Mouse (Mus musculus): ENCODE results near the gene Itih4. TPM values are rescaled to one million over a fixed set of nuclear protein-coding genes. Genes with fewer than 3 reads are reported as not detected.
A peak's percentile ranks its signal among the peaks of the same experiment; 100 is the strongest.

Itih4 gene
- polyA plus RNA-seq, 1 experiment from 2014 or later = 0.40 TPM

GRCm38 (mm10) chr14:30869391-30869801 is 16.9 kb upstream of the Itih4 start:
- peaks cover 16% of the 10 kb centered on the region for H3K36me3 ChIP-seq
- H3K4me3 ChIP-seq = no peak overlapping the region
- H3K4me1 ChIP-seq = peaks cover 42% of the 10 kb centered on the region
- no peak for DNase-seq (ENCODE audit: low spot score)
- no peaks in the 10 kb centered on the region for H3K27me3 ChIP-seq (ENCODE audit: insufficient read depth, poor library complexity, severe bottlenecking)
- WGBS = 66% methylated on average over 8 of the region's 8 CpGs
- no peaks in the 10 kb centered on the region for H3K9me3 ChIP-seq
- H3K27ac ChIP-seq = peak overlapping the region; percentile 85

GRCm38 (mm10) chr14:30870206-30871147 is 15.8 kb upstream of the Itih4 start:
- no peak for DNase-seq (ENCODE audit: low spot score)
- H3K36me3 ChIP-seq = peaks cover 24% of the 10 kb centered on the region

GRCm38 (mm10) chr14:30874095-30874700 is 12.1 kb upstream of the Itih4 start:
- Histone ChIP-seq H3K27me3 (ENCODE audit: insufficient read depth, poor library complexity, severe bottlenecking) (no peaks in the 10 kb centered on the region), H3K36me3 (peaks cover 27% of the 10 kb centered on the region), H3K4me1 (peaks cover 64% of the 10 kb centered on the region), H3K9me3 (no peaks in the 10 kb centered on the region), H3K4me3 (no peak overlapping the region), H3K27ac (peak overlapping the region; percentile 54)
- 62% methylated on average over 18 of the region's 18 CpGs for WGBS
- DNase-seq (ENCODE audit: low spot score) = no peak

More at GRCm38 (mm10) chr14:30870206-30871147, 15.8 kb upstream of the Itih4 start:
- Histone ChIP-seq H3K4me1 (peaks cover 50% of the 10 kb centered on the region), H3K27ac (peak overlapping the region; percentile 85), H3K4me3 (no peak overlapping the region), H3K27me3 (ENCODE audit: insufficient read depth, poor library complexity, severe bottlenecking) (no peaks in the 10 kb centered on the region), H3K9me3 (no peaks in the 10 kb centered on the region)
- WGBS = 66% methylated on average over 25 of the region's 25 CpGs

- H3K27ac ChIP-seq = 0 out of 2 replicates have a peak overlapping the region, but pooled peaks have one; percentile 9
- no peak for DNase-seq (ENCODE audit: low spot score)
- no peak overlapping the region for H3K4me3 ChIP-seq
- H3K4me1 ChIP-seq = peaks cover 64% of the 10 kb centered on the region
- 78% methylated on average over 12 of the region's 12 CpGs for WGBS
- no peaks in the 10 kb centered on the region for H3K9me3 ChIP-seq
- peaks cover 27% of the 10 kb centered on the region for H3K36me3 ChIP-seq
- no peaks in the 10 kb centered on the region for H3K27me3 ChIP-seq (ENCODE audit: insufficient read depth, poor library complexity, severe bottlenecking)
These were observed 11.0 kb upstream of the Itih4 start for GRCm38 (mm10) chr14:30875130-30875865.

- Histone ChIP-seq H3K27ac (0 out of 2 replicates have a peak overlapping the region, but pooled peaks have one; percentile 22), H3K27me3 (ENCODE audit: insufficient read depth, poor library complexity, severe bottlenecking) (no peaks in the 10 kb centered on the region), H3K9me3 (no peaks in the 10 kb centered on the region), H3K36me3 (peaks cover 29% of the 10 kb centered on the region), H3K4me3 (no peak overlapping the region), H3K4me1 (peaks cover 61% of the 10 kb centered on the region)
- no peak for DNase-seq (ENCODE audit: low spot score)
- WGBS = 80% methylated on average over 9 of the region's 9 CpGs
These were observed 10.3 kb upstream of the Itih4 start for GRCm38 (mm10) chr14:30875955-30876354.

GRCm38 (mm10) chr14:30876451-30876850 is 9.8 kb upstream of the Itih4 start:
- Histone ChIP-seq H3K36me3 (peaks cover 26% of the 10 kb centered on the region), H3K27ac (peak overlapping the region; percentile 22; the same call in 1 of the 2 replicates), H3K27me3 (ENCODE audit: insufficient read depth, poor library complexity, severe bottlenecking) (no peaks in the 10 kb centered on the region), H3K4me1 (peaks cover 56% of the 10 kb centered on the region), H3K4me3 (no peak overlapping the region), H3K9me3 (no peaks in the 10 kb centered on the region)
- DNase-seq (ENCODE audit: low spot score) = no peak
- 83% methylated on average over 10 of the region's 10 CpGs for WGBS

GRCm38 (mm10) chr14:30877827-30878226 is 8.4 kb upstream of the Itih4 start:
- peaks cover 26% of the 10 kb centered on the region for H3K36me3 ChIP-seq
- no peaks in the 10 kb centered on the region for H3K9me3 ChIP-seq
- peaks cover 59% of the 10 kb centered on the region for H3K4me1 ChIP-seq
- H3K27ac ChIP-seq = no peak overlapping the region
- no peak overlapping the region for H3K4me3 ChIP-seq
- DNase-seq (ENCODE audit: low spot score) = no peak
- 88% methylated on average over 3 of the region's 3 CpGs for WGBS
- no peaks in the 10 kb centered on the region for H3K27me3 ChIP-seq (ENCODE audit: insufficient read depth, poor library complexity, severe bottlenecking)

- H3K9me3 ChIP-seq = no peaks in the 10 kb centered on the region
- 63% methylated on average over 11 of the region's 11 CpGs for WGBS
- H3K36me3 ChIP-seq = peaks cover 20% of the 10 kb centered on the region; the same call in 1 of the 2 replicates
- no peak within 1 kb of the TSS for H3K4me3 ChIP-seq
- no peak for DNase-seq (ENCODE audit: low spot score)
- H3K27me3 ChIP-seq (ENCODE audit: insufficient read depth, poor library complexity, severe bottlenecking) = no peaks in the 10 kb centered on the region
- H3K27ac ChIP-seq = peak within 1 kb of the TSS; percentile 75; the same call in 1 of the 2 replicates
- H3K4me1 ChIP-seq = peaks cover 50% of the 10 kb centered on the region
These were observed 7.2 kb upstream of the Itih4 start, which contains the start of gene Mustn1 for GRCm38 (mm10) chr14:30878958-30879571. Mustn1 (plus strand) TSS chr14:30879200.

GRCm38 (mm10) chr14:30879794-30880193 is 6.5 kb upstream of the Itih4 start:
- no peaks in the 10 kb centered on the region for H3K9me3 ChIP-seq
- H3K4me1 ChIP-seq = peaks cover 44% of the 10 kb centered on the region
- peak overlapping the region; percentile 75; the same call in 1 of the 2 replicates for H3K27ac ChIP-seq
- no peaks in the 10 kb centered on the region for H3K27me3 ChIP-seq (ENCODE audit: insufficient read depth, poor library complexity, severe bottlenecking)
- H3K36me3 ChIP-seq = 0 out of 2 replicates have a peak, but pooled peaks cover 13% of the 10 kb centered on the region
- 62% methylated on average over 9 of the region's 9 CpGs for WGBS
- DNase-seq (ENCODE audit: low spot score) = no peak
- H3K4me3 ChIP-seq = no peak overlapping the region

- H3K9me3 ChIP-seq = no peaks in the 10 kb centered on the region
- no peak for DNase-seq (ENCODE audit: low spot score)
- no peaks in the 10 kb centered on the region for H3K27me3 ChIP-seq (ENCODE audit: insufficient read depth, poor library complexity, severe bottlenecking)
- no peak overlapping the region for H3K4me3 ChIP-seq
- H3K36me3 ChIP-seq = 0 out of 2 replicates have a peak, but pooled peaks cover 10% of the 10 kb centered on the region
- H3K4me1 ChIP-seq = peaks cover 41% of the 10 kb centered on the region
- H3K27ac ChIP-seq = peak overlapping the region; percentile 75; the same call in 1 of the 2 replicates
- 69% methylated on average over 8 of the region's 8 CpGs for WGBS
These were observed 6.0 kb upstream of the Itih4 start for GRCm38 (mm10) chr14:30880251-30880650.

GRCm38 (mm10) chr14:30880811-30881717 is 5.2 kb upstream of the Itih4 start:
- 76% methylated on average over 17 of the region's 17 CpGs for WGBS
- H3K9me3 ChIP-seq = no peaks in the 10 kb centered on the region
- H3K27me3 ChIP-seq (ENCODE audit: insufficient read depth, poor library complexity, severe bottlenecking) = no peaks in the 10 kb centered on the region
- H3K27ac ChIP-seq = no peak overlapping the region
- no peak for DNase-seq (ENCODE audit: low spot score)
- 0 out of 2 replicates have a peak, but pooled peaks cover 6% of the 10 kb centered on the region for H3K36me3 ChIP-seq
- H3K4me3 ChIP-seq = no peak overlapping the region
- peaks cover 33% of the 10 kb centered on the region for H3K4me1 ChIP-seq
